Mouse (Mus musculus): ENCODE results near the gene Casp7. TPM values are rescaled to one million over a fixed set of nuclear protein-coding genes. Genes with fewer than 3 reads are reported as not detected.

The Casp7 gene
- polyA plus RNA-seq, 1 experiment from 2014 or later, result 13.9 TPM

DNA sequence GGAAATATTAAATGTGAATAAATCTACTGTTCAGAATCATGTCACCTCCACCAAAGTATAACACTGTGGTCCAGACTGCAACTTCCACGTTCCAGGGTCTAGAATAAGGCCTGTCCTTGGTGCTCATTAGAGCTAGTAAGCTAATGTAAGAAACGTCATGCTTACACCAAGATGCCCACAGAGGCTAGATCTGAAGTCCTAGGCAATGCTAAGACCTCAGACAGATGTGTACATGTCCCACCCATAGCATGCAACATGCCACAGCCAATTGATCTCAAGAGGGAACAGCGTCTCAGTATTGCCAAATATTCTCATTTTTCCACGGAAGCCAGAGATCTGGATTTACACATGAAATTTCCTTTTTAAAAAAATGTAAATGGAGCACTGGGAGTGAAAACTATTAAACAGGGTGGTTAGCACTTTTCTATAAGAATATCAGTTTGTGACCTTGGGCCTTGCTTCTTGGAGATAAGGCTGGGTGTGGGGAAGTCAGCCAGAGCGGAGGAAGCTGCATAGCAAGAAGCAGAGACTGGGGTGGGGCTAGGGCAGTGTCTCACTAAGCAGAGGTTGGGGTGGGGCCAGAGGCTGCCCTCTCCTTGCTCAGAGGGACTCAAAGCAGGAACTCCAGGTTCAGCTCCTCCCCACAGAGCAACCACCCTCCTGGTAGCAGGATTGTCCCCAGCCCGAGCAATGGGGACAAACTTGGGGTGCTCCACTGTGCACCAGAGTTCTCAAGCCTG, 5.5 kb upstream of the Casp7 start:
- H3K36me3 ChIP-seq (ENCODE audit: control insufficient read depth, insufficient read depth, low read length), result no peaks in the 10 kb centered on the region
- DNase-seq (ENCODE audit: low spot score, missing footprints) (no peak), ATAC-seq (ENCODE audit: low FRiP score) (no peak)
- H3K9ac ChIP-seq (ENCODE audit: low read length), result no peak overlapping the region
- peaks cover 2% of the 10 kb centered on the region for H3K4me1 ChIP-seq (ENCODE audit: control insufficient read depth, insufficient read depth, low read length)
- H3K27ac ChIP-seq (ENCODE audit: low read depth, low read length), result no peak overlapping the region
- H3K4me2 ChIP-seq, result no peak overlapping the region
- H3K27me3 ChIP-seq (ENCODE audit: control insufficient read depth, insufficient read depth, low read length), result peaks cover 15% of the 10 kb centered on the region
- 83% methylated on average over 6 of the region's 6 CpGs for WGBS
- H3K4me3 ChIP-seq (ENCODE audit: low read depth, low read length), result no peak overlapping the region
- no peaks in the 10 kb centered on the region for H3K9me3 ChIP-seq (ENCODE audit: control insufficient read depth, low read length)

GRCm38 (mm10) chr19:56393311-56393866, 3.5 kb upstream of the Casp7 start:
- Histone ChIP-seq H3K9ac (ENCODE audit: low read length) (no peak overlapping the region), H3K4me2 (no peak overlapping the region), H3K27me3 (ENCODE audit: control insufficient read depth, insufficient read depth, low read length) (peaks cover 17% of the 10 kb centered on the region), H3K9me3 (ENCODE audit: control insufficient read depth, low read length) (no peaks in the 10 kb centered on the region), H3K36me3 (ENCODE audit: control insufficient read depth, insufficient read depth, low read length) (no peaks in the 10 kb centered on the region), H3K27ac (ENCODE audit: low read depth, low read length) (no peak overlapping the region), H3K4me3 (ENCODE audit: low read depth, low read length) (no peak overlapping the region), H3K4me1 (ENCODE audit: control insufficient read depth, insufficient read depth, low read length) (peaks cover 9% of the 10 kb centered on the region)
- WGBS, result 81% methylated on average over 9 of the region's 9 CpGs
- ATAC-seq (ENCODE audit: low FRiP score) (no peak), DNase-seq (ENCODE audit: low spot score, missing footprints) (no peak)

GRCm38 (mm10) chr19:56395183-56395935, 1.6 kb upstream of the Casp7 start:
- DNase-seq (ENCODE audit: low spot score, missing footprints), result no peak
- peaks cover 9% of the 10 kb centered on the region for H3K4me1 ChIP-seq (ENCODE audit: control insufficient read depth, insufficient read depth, low read length)
- no peak overlapping the region for H3K4me3 ChIP-seq (ENCODE audit: low read depth, low read length)
- H3K9ac ChIP-seq (ENCODE audit: low read length), result no peak overlapping the region
- H3K36me3 ChIP-seq (ENCODE audit: control insufficient read depth, insufficient read depth, low read length), result no peaks in the 10 kb centered on the region
- H3K27ac ChIP-seq (ENCODE audit: low read depth, low read length), result no peak overlapping the region
- H3K27me3 ChIP-seq (ENCODE audit: control insufficient read depth, insufficient read depth, low read length), result peaks cover 17% of the 10 kb centered on the region
- H3K4me2 ChIP-seq, result no peak overlapping the region
- no peak for ATAC-seq (ENCODE audit: low FRiP score)
- 89% methylated on average over 16 of the region's 16 CpGs for WGBS
- H3K9me3 ChIP-seq (ENCODE audit: control insufficient read depth, low read length), result no peaks in the 10 kb centered on the region

GRCm38 (mm10) chr19:56396227-56396626, 702 bp upstream of the Casp7 start:
- no peaks in the 10 kb centered on the region for H3K36me3 ChIP-seq (ENCODE audit: control insufficient read depth, insufficient read depth, low read length)
- DNase-seq (ENCODE audit: low spot score, missing footprints), result peak; percentile 85
- no peak overlapping the region for H3K27ac ChIP-seq (ENCODE audit: low read depth, low read length)
- peaks cover 17% of the 10 kb centered on the region for H3K27me3 ChIP-seq (ENCODE audit: control insufficient read depth, insufficient read depth, low read length)
- peak overlapping the region; percentile 58; the same call in 1 of the 2 replicates for H3K4me3 ChIP-seq (ENCODE audit: low read depth, low read length)
- no peaks in the 10 kb centered on the region for H3K9me3 ChIP-seq (ENCODE audit: control insufficient read depth, low read length)
- peak overlapping the region; percentile 87 for H3K4me2 ChIP-seq
- no peak for ATAC-seq (ENCODE audit: low FRiP score)
- H3K9ac ChIP-seq (ENCODE audit: low read length), result no peak overlapping the region; the same call in 1 of the 2 replicates
- 41% methylated on average over 12 of the region's 12 CpGs for WGBS
- H3K4me1 ChIP-seq (ENCODE audit: control insufficient read depth, insufficient read depth, low read length), result peaks cover 9% of the 10 kb centered on the region

- Histone ChIP-seq H3K9ac (ENCODE audit: low read length) (peak overlapping the region; percentile 81), H3K27ac (ENCODE audit: low read depth, low read length) (no peak overlapping the region), H3K9me3 (ENCODE audit: control insufficient read depth, low read length) (no peaks in the 10 kb centered on the region), H3K36me3 (ENCODE audit: control insufficient read depth, insufficient read depth, low read length) (no peaks in the 10 kb centered on the region), H3K27me3 (ENCODE audit: control insufficient read depth, insufficient read depth, low read length) (peaks cover 17% of the 10 kb centered on the region), H3K4me2 (peak overlapping the region; percentile 87), H3K4me3 (ENCODE audit: low read depth, low read length) (peak overlapping the region; percentile 58), H3K4me1 (ENCODE audit: control insufficient read depth, insufficient read depth, low read length) (peaks cover 9% of the 10 kb centered on the region)
- ATAC-seq (ENCODE audit: low FRiP score), result no peak
- no peak for DNase-seq (ENCODE audit: low spot score, missing footprints)
- 70% methylated on average over 11 of the region's 11 CpGs for WGBS
Measured at GRCm38 (mm10) chr19:56397663-56398527, 966 bp downstream of the Casp7 start.

- Histone ChIP-seq H3K27ac (ENCODE audit: low read depth, low read length) (no peak overlapping the region), H3K9me3 (ENCODE audit: control insufficient read depth, low read length) (no peaks in the 10 kb centered on the region), H3K27me3 (ENCODE audit: control insufficient read depth, insufficient read depth, low read length) (peaks cover 17% of the 10 kb centered on the region), H3K4me2 (no peak overlapping the region), H3K9ac (ENCODE audit: low read length) (no peak overlapping the region), H3K4me3 (ENCODE audit: low read depth, low read length) (no peak overlapping the region), H3K36me3 (ENCODE audit: control insufficient read depth, insufficient read depth, low read length) (no peaks in the 10 kb centered on the region), H3K4me1 (ENCODE audit: control insufficient read depth, insufficient read depth, low read length) (peaks cover 9% of the 10 kb centered on the region)
- DNase-seq (ENCODE audit: low spot score, missing footprints) (no peak), ATAC-seq (ENCODE audit: low FRiP score) (no peak)
Measured at GRCm38 (mm10) chr19:56398528-56398795, 1.5 kb downstream of the Casp7 start.

GRCm38 (mm10) chr19:56400200-56400599, 3.3 kb downstream of the Casp7 start:
- no peak for DNase-seq (ENCODE audit: low spot score, missing footprints)
- Histone ChIP-seq H3K36me3 (ENCODE audit: control insufficient read depth, insufficient read depth, low read length) (no peaks in the 10 kb centered on the region), H3K27ac (ENCODE audit: low read depth, low read length) (no peak overlapping the region), H3K4me2 (no peak overlapping the region), H3K27me3 (ENCODE audit: control insufficient read depth, insufficient read depth, low read length) (peaks cover 15% of the 10 kb centered on the region), H3K4me3 (ENCODE audit: low read depth, low read length) (no peak overlapping the region), H3K9ac (ENCODE audit: low read length) (no peak overlapping the region), H3K9me3 (ENCODE audit: control insufficient read depth, low read length) (no peaks in the 10 kb centered on the region), H3K4me1 (ENCODE audit: control insufficient read depth, insufficient read depth, low read length) (peaks cover 9% of the 10 kb centered on the region)
- 50% methylated on average over 14 of the region's 14 CpGs for WGBS
- no peak for ATAC-seq (ENCODE audit: low FRiP score)

DNA sequence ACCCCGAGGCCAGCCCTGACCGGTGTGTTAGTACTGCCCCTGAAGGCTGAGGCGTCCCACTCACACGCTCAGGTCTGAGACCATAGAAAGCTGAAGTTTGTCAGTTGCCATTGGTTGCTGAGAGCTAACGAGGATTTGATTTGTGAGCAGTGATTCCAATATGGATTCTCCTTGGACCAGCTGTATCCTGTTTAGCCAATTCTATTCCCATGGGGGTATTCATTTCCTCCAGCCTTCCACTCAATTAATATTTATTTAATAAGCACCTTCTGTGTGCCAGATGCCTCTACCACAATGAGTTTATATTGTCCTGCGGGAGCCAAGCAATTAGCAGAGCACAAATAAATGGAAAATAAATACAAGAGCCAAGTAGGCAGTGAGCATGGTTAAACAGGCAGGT, 4.9 kb downstream of the Casp7 start:
- Histone ChIP-seq H3K27ac (ENCODE audit: low read depth, low read length) (no peak overlapping the region), H3K36me3 (ENCODE audit: control insufficient read depth, insufficient read depth, low read length) (no peaks in the 10 kb centered on the region), H3K9ac (ENCODE audit: low read length) (no peak overlapping the region), H3K4me2 (no peak overlapping the region), H3K27me3 (ENCODE audit: control insufficient read depth, insufficient read depth, low read length) (no peaks in the 10 kb centered on the region), H3K4me3 (ENCODE audit: low read depth, low read length) (no peak overlapping the region), H3K9me3 (ENCODE audit: control insufficient read depth, low read length) (no peaks in the 10 kb centered on the region), H3K4me1 (ENCODE audit: control insufficient read depth, insufficient read depth, low read length) (peaks cover 2% of the 10 kb centered on the region)
- WGBS, result 92% methylated on average over 6 of the region's 6 CpGs
- no peak for DNase-seq (ENCODE audit: low spot score, missing footprints)
- no peak for ATAC-seq (ENCODE audit: low FRiP score)
